Mouse (Mus musculus) sigmoid colon, adult 10 weeks (tissue): Measurements from ENCODE around the gene Dnajb2. TPM values are rescaled to one million over a fixed set of nuclear protein-coding genes. Genes with fewer than 3 reads are reported as not detected.

Source experiments
- polyA plus RNA-seq: library from polyadenylated mRNA; stranded (reverse); fragments of 350-450 nt; fragmentation: Illumina TruSeq; extraction: RNeasy Lipid Tissue Mini Kit (QIAGEN cat#74804); gene quantifications from one replicate; pipeline ENCODE4 v1.2.3, GENCODE M21; 2014; ENCODE audit warnings: low read depth, low replicate concordance

Gene Dnajb2
- polyA plus RNA-seq = 12.7 TPM

GRCm38 (mm10) chr1:75236117-75237050, at the start of gene Dnajb2:
Gene Dnajb2 (plus strand): TSS chr1:75236406.

GRCm38 (mm10) chr1:75191622-75192402, 44.4 kb upstream of the Dnajb2 start, which contains the start of the genes Ankzf1 and Atg9a:
Gene Ankzf1 (plus strand): TSS chr1:75192151.
Gene Atg9a (minus strand): TSS chr1:75192196.

GRCm38 (mm10) chr1:75210136-75211087, 25.8 kb upstream of the Dnajb2 start, which contains the start of the genes Glb1l and Stk16:
Gene Glb1l (minus strand): TSS chr1:75210813.
Gene Stk16 (plus strand): TSS chr1:75210838.

GRCm38 (mm10) chr1:75219531-75219930, 16.7 kb upstream of the Dnajb2 start, which contains the start of gene Tuba4a:
Gene Tuba4a (minus strand): TSS chr1:75219865.

GRCm38 (mm10) chr1:75231664-75232152, 4.5 kb upstream of the Dnajb2 start, which contains the start of gene A630095N17Rik:
Gene A630095N17Rik (minus strand): TSS chr1:75232102.

GRCm38 (mm10) chr1:75264091-75264880, 28.1 kb downstream of the Dnajb2 start, which contains the start of gene Ptprn:
Gene Ptprn (minus strand): TSS chr1:75264502.

GRCm38 (mm10) chr1:75278228-75278627, 42.0 kb downstream of the Dnajb2 start, which contains the start of gene Resp18:
Gene Resp18 (minus strand): TSS chr1:75278415.

Other genes starting within 250 kb of the Dnajb2 start
- gene Nhej1, start 111.2 kb upstream of the Dnajb2 start, polyA plus RNA-seq = 0.60 TPM
- 1.2 TPM for gene Slc23a3, start 102.5 kb upstream of the Dnajb2 start, polyA plus RNA-seq
- gene Cnppd1, start 93.7 kb upstream of the Dnajb2 start, polyA plus RNA-seq = 13.5 TPM
- gene Retreg2, start 93.6 kb upstream of the Dnajb2 start, polyA plus RNA-seq = 6.9 TPM
- 1.2 TPM for gene Zfand2b, start 67.8 kb upstream of the Dnajb2 start, polyA plus RNA-seq
- 8.4 TPM for gene Abcb6, start 56.0 kb upstream of the Dnajb2 start, polyA plus RNA-seq
- gene Ankzf1, start 44.3 kb upstream of the Dnajb2 start, polyA plus RNA-seq = 30.1 TPM
- 16.5 TPM for gene Atg9a, start 44.2 kb upstream of the Dnajb2 start, polyA plus RNA-seq
- gene Glb1l, start 25.6 kb upstream of the Dnajb2 start, polyA plus RNA-seq = 9.3 TPM
- 13.5 TPM for gene Stk16, start 25.6 kb upstream of the Dnajb2 start, polyA plus RNA-seq
- 7.6 TPM for gene Tuba4a, start 16.5 kb upstream of the Dnajb2 start, polyA plus RNA-seq
- not detected for gene A630095N17Rik, start 4.3 kb upstream of the Dnajb2 start, polyA plus RNA-seq
- gene Ptprn, start 28.1 kb downstream of the Dnajb2 start, polyA plus RNA-seq = not detected
- gene Resp18, start 42.0 kb downstream of the Dnajb2 start, polyA plus RNA-seq = 11.1 TPM
- gene Dnpep, start 81.6 kb downstream of the Dnajb2 start, polyA plus RNA-seq = 3.1 TPM
- gene Des, start 123.9 kb downstream of the Dnajb2 start, polyA plus RNA-seq = 20.1 TPM
- gene Speg, start 138.9 kb downstream of the Dnajb2 start, polyA plus RNA-seq = 2.6 TPM
- gene Gmppa, start 199.5 kb downstream of the Dnajb2 start, polyA plus RNA-seq = 12.7 TPM
- gene Asic4, start 214.0 kb downstream of the Dnajb2 start, polyA plus RNA-seq = not detected
- 0.50 TPM for gene Chpf, start 242.9 kb downstream of the Dnajb2 start, polyA plus RNA-seq
- not detected for gene Tmem198, start 243.1 kb downstream of the Dnajb2 start, polyA plus RNA-seq